Mouse (Mus musculus) cerebellum, adult 18-20 months (tissue): ENCODE results near the gene Nudt16.
A peak's percentile ranks its signal among the peaks of the same experiment; 100 is the strongest.
"Not testable (repeated sequence)": the region's sequence is repeated elsewhere in the genome, so short reads cannot be mapped to it uniquely, and the experiment has no call there.

Source experiments
- DNase-seq, 2 experiments: peaks; one replicate each; pipeline ENCODE4 v3.0.0; 2021

Gene Nudt16

DNA sequence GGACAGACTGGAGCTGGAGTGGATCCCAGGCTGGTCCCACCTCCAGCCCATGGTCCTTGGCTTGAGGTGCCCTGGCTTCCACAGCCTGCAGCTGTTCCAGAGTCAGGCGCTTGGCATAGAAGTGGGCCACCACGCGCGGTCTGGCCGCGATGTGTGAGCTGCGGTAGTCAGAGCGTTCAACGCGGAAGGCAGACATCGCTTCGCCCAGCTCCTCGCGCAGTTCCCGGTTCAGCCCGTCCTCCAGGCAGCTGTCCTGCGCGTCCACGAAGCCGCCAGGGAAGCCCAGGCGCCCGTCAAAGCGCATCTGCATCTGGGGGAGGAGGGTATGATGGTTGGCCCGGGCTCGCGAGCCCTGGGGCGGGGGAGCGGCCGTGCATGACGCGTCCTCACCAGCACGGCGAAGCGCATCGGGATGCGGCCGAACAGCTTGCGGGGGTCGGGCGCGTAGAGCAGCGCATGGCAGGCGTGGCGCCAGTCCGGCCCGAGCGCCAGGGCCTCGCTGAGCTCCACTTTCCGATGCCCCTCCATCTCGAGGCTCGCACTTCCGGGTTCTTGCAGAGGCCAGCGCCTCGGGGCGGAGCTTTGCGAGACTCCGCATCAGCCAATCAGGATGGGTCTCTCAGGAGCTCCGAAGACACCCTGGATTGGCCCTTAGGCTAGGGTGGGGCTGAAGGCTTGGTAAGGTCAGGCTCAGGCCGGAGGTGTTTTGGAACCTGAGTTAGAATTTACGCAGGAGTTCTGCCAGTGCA, at the start of gene Nudt16:
Gene Nudt16 (minus strand): TSS at position 572 of the 749 bp plus-strand sequence.
- peak; percentile 89 to 95 for DNase-seq

- no peak for DNase-seq
These were observed 13.4 kb upstream of the Nudt16 start, which contains the start of gene 1700080E11Rik for GRCm38 (mm10) chr9:105144992-105145391. Gene 1700080E11Rik (minus strand): TSS chr9:105145092.

GRCm38 (mm10) chr9:105139204-105139603, 7.6 kb upstream of the Nudt16 start:
- no peak for DNase-seq

GRCm38 (mm10) chr9:105136404-105136803, 4.8 kb upstream of the Nudt16 start:
- DNase-seq: no peak

GRCm38 (mm10) chr9:105134536-105134935, 2.9 kb upstream of the Nudt16 start:
- no peak for DNase-seq

- peak in 1 of 2 experiments; percentile 9 for DNase-seq
These were observed 361 bp upstream of the Nudt16 start for GRCm38 (mm10) chr9:105132002-105132367.

GRCm38 (mm10) chr9:105130331-105130730, 1.3 kb downstream of the Nudt16 start:
- DNase-seq: peak in 1 of 2 experiments; percentile 7

- not testable (repeated sequence) for DNase-seq
These were observed 6.4 kb downstream of the Nudt16 start for GRCm38 (mm10) chr9:105125206-105125605.

DNA sequence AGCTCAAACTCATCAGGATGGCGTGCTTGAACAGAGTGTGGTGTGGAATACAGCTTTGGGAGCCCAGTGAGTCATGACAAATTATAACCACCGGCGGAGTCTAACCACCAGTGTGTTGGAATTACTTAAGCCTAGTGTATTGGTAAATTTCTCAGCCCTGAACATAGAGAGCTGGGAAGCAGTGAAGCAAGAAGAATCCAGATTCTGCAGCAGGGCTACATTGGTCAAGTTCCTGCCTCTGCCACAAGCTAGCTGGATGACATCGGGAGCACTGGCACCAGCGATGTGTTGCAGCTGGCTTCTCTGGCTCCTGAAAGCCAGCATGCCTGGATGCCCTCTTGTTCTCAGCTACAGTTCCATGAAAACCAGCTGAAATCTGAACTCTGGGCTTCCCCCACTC, 27.7 kb downstream of the Nudt16 start:
- no peak for DNase-seq

DNA sequence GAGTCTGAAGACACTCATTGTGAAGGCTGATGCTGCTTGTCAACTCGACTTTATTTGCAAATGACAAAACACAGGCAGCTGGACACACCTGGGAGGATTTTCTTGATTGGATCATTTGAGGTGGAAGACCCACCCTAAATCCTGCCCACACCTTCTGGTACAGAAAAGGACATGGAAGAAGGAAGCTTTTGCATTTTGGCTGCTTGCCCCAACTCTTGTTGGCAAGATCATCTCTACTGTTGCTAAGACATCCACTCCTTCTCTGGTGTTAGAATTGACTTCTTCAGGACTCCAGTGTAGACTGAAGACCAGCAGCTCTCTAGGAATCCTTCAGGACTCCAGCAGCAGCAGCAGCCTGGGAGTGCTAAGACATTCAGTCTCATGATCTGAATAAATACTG, 29.7 kb downstream of the Nudt16 start:
- DNase-seq: no peak

DNA sequence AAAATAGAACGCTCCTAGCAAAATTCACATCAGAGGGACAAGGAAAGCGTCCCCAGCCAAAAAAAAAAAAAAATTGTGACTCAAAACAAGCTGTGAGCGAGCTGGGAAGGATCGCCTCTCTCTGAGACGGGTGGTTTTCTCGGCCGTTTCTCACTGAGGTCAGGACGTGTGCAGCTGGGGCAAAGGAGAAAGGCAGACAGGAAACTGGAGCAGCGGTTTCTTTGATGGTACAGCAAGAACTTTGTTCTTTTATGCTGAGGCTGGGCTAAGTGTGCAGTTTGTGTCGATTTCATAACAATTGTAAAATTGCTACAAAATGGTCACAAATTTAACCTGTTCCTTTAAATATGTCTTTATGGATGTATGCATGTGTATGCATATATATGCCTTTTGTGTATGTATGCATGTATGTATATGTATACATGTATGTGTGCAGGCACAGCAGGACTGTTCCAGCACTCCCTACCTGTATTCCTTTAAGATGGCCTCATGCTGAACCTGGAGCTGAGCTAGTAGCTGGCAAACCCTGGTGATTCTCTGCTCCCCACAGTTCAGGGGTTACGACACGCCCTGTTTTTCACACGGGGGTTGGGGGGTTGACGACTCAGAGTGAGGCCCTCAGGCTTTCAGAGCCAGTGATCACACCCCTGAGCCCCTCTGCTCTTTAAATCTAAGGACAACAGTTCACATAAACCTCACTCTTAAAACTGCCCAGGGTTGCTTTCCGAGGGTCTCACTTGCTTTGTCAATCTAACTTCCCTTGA, 30.6 kb downstream of the Nudt16 start:
- no peak for DNase-seq

DNA sequence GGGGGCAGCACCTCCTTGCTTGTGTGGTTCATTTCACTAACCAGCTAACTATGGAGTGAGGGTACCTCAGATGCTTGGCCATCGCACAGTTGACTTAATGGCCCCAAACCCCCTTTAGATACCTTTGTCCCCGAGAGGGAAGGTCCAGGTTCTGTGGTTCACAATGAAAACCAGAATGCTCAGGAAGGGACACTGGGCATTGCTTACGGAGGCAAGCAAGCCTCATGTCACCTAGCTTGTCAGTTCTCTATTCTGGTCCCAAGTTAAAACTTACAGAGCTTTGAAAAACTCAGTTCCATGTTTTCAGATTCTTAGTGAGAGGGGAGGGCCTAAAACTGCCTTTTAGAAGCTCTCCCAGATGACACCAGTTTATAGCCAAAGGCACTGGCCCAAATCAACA, 51.4 kb downstream of the Nudt16 start:
- no peak for DNase-seq
